Mouse (Mus musculus) NIH3T3 (cell line): Measurements from ENCODE around the gene Gm42715.
"Not testable (repeated sequence)": the region's sequence is repeated elsewhere in the genome, so short reads cannot be mapped to it uniquely, and the experiment has no call there.

Experiments used
- DNase-seq: peaks from one replicate; pipeline ENCODE4 v3.0.0-alpha.2; 2012; ENCODE audit warnings: low read depth

The Gm42715 gene

DNA sequence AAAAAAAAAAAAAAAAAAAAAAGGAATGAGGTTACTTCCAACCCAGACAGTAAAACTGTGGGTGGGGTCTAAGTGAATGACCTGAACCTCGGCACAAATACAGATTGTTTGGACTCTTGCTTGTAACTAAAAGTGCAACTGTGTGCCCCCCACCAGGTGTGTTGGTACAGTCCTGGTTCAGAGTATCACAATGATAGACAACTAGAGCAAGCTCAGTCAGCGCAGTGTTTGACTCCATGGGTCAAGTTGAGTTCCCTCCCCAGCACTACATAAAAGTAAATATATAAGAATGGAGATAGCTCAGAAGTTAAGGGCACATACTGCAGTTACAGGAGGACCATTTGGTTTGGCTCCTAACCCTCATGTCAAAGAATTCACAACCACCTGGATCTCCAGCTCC is 22.0 kb upstream of the Gm42715 start:
- no peak for DNase-seq

DNA sequence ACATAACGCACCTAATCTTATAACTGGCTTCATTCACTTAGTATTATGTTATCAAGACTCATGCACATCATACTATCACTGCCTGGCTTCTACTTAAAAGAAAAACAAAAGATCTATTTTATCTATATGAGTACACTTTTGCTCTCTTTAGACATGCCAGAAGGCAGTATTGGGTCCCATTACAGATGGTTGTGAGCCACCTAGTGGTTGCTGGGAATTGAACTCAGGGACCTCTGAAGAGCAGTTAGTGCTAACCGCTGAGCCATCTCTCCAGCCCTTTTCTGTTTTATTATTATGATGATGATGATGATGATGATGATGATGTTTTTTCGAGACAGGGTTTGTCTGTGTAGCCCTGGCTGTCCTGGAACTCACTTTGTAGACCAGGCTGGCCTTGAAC is 21.0 kb upstream of the Gm42715 start:
- peak; percentile 72 for DNase-seq

DNA sequence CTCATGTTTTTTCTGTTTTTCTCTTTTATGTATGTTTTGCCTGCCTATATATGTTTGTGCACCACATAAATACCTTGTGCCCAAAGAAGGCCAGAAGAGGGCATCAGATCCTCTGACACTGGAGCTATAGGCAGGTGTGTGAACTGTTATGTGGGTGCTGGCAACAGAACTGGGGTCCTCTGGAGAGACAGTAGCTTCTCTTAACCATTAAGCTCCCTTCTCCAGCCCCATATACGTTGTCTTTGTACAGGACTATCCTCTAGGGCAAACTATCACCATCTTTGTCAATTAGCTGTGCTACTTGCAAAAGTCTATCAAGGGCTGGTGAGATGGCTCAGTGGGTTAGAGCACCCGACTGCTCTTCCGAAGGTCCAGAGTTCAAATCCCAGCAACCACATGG is 11.1 kb upstream of the Gm42715 start:
- no peak for DNase-seq

DNA sequence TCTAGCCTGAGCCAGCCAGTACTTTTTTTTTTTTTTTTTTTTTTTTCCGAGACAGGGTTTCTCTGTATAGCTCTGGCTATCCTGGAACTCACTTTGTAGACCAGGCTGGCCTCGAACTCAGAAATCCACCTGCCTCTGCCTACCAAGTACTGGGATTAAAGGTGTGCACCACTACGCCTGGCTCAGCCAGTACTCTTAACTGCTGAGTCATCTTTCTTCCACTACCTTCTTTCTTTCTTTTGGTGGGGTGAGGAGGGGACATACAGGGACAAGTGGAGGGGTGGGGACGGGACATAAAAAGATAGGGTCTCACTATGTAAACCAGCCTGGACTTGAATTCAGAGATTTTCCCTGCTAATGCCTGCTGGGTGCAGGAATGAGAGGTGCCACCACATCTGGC is 9.6 kb upstream of the Gm42715 start:
- not testable (repeated sequence) for DNase-seq

DNA sequence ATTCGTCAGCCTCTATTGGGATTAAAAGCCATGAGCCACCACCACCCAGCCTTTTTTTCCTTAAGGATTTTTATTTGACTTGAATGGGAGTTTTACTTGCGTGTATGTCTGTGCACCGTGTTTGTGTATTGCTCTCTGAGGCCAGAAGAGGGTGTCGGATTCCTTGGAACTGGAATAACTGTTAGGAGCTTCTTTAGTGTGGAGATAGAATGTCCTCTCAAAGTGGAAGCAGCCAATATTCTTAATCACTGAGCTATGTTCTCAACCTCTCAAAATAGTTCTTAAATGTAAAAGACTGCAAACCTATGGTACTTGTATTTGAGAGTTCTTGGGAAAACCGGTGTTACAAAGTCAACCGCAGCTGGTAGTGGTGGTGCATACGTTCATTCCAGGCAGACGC is 8.1 kb upstream of the Gm42715 start:
- DNase-seq = peak; percentile 69

DNA sequence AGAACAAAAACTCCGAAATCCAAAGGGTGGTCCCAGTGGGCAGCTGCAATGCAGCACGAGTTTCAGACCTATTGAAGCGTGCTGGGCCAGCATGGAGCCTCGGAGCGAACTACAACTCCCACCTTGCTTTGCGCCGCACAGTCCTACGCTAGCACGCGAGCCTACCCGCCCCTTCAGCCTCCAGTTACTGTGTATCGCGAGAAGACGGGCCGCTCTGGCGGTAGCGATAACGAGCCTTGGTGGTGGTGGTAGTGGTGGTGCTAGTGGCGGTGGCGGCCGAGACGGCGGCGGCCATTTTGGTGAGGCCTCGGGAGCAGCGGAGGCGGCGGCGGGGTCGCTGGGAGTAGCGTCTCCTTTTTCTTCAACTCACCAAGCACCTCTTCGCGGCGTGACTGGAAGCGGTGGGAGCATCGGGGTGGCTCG is 7.6 kb upstream of the Gm42715 start, which contains the start of gene Srcap:
Gene Srcap, plus strand, starts transcription at position 176 of the 423 bp plus-strand sequence.
- DNase-seq = peak; percentile 96

DNA sequence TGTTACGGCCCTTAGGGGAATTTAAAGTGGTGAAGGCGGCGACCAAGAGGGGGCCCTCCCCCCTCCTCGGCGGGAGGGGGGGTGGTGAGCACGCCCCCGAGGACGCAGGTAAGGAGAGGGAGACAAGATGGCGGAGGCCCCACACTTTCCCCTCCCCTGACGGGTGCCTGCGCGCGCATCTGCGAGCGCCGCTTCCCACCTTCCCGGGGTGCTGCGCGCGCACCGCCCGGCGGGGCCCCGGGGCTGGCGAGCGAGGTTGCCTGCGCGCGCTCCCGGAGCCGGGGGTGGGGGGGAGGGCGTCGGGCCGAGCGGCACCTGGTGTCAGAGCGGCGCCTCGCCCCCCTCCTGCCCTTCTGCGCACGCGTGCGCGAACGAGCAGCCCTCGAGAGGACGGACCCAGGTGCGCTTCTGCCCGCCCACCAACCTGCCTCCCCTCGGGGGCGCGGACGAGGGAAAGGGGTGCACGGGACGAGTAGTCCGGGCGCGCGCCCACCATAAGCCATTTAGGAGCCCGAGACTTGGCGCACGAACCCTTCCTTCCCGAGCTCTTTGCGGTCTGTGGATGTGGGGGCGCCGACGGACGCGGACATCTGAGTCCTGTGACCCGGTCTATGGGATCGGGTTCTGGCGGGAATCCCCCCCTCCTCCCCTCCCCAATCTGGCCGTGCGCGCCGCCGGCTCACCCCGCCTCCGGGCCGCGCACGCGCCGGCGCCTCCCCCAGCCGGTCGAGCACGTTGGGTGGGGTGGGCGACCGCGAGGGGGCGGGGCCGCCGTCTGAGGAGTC is 7.0 kb upstream of the Gm42715 start:
- DNase-seq = peak; percentile 95

DNA sequence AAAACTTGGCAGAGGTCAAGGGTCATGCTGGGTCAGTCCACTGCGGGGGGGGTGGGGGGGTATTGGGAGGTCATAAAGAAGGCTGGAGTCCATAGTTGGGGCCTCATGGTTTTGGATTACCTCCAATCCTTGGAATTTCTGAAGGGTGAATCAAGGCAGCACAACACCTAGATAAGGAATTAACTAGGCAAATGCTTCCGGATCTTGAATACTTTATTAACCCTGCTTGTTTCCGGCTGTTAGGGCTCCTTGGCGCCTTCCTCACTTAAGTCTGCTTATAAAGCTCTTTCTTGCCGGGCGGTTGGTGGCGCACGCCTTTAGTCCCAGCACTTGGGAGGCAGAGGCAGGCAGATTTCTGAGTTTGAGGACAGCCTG is 6.4 kb upstream of the Gm42715 start:
- no peak for DNase-seq

DNA sequence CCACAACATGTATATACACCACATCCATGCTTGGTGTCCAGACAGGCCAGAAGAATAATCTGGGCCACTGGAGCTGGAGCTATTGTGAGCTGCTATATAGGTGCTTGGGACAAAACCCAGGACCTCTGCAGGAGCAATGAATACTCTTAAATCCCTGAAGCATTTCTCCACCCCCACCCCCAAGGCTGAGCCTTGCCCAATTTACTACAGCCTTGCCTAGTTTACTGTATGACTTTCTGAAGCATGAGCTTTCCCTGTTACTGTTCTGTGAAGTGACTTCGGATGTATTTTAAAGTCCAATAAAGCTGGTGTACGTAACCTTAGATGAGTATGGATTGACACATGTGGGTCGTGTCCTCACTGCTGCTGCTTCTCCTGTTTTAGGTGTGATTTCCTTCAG is 5.6 kb upstream of the Gm42715 start:
- DNase-seq = peak; percentile 3

DNA sequence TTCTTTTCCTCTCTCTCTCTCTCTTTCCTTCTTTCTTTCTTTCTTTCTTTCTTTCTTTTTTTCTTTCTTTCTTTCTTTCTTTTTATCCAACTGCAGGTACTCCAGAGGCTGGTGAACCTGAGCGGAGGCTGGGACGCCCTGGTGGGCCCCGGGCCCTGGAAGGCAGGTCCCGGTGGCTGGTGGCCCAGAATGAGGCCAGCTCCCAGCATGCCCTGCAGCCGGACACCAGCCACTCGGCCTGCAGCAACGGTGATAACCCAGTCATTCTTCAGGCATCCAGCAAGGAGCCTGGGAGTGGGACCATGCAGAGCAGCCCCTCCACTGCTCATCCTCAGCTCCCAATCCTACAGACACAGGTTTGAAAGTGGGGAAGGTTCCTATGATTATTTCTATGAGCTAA is 3.5 kb upstream of the Gm42715 start:
- no peak for DNase-seq

DNA sequence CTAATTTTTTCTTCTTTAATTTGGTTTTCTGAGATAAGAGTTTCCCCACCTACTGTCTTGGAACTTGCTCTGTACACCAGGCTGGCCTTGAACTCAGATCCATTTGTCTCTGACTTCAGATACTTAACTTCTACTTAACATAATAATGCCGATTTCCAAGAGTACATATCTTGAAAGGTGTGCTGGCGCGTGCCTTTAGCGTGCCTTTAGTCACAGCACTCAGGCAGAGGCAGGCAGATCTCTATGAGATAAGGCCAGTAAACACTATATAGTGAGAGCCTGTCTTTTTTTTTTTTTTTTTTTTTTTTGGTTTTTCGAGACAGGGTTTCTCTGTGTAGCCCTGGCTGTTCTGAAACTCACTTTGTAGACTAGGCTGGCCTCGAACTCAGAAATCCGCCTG is 3.0 kb upstream of the Gm42715 start:
- no peak for DNase-seq

DNA sequence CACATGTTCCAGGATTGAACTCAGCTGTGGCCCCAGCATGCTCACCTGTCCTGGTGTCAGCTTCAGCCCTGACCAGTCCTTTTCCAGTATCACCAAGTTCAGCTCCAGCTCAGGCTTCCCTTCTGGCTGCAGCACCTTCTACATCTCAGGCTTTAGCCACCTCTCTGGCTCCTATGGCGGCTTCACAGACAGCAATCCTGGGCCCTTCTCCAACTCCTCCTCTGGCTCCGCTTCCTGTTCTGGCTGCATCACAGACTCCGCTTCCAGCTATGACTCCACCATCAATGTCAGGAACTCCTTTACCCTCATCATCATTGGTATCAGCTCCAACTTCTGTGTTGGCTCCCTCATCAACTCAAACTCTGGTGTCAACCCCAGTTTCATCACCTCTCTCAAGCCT is 22.3 kb downstream of the Gm42715 start:
- DNase-seq = no peak

DNA sequence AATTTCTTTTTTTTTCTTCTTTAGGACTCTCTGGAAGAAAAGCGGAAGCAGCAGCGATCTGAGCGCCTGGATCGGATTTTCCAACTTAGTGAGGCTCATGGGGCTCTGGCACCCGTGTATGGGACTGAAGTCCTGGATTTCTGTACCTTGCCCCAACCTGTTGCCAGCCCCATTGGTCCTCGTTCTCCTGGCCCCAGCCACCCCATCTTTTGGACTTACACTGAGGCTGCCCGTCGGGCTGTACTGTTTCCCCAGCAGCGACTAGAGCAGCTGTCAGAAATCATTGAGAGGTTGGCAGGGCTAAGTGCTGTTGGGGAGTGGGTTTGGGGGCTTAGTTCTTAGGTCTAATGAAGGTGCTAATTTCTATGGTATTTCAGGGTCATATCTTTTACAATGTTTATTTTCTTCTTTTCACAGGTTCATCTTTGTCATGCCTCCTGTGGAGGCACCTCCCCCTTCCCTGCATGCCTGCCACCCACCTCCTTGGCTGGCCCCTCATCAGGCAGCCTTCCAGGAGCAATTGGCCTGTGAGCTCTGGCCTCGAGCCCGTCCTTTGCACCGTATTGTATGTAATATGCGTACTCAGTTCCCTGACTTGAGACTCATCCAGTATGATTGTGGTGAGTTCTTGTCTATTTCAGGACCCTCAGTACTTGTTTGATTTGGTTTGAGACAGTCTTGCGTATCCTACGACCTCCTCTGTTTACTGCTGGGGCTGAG is 29.9 kb downstream of the Gm42715 start:
- DNase-seq = no peak

DNA sequence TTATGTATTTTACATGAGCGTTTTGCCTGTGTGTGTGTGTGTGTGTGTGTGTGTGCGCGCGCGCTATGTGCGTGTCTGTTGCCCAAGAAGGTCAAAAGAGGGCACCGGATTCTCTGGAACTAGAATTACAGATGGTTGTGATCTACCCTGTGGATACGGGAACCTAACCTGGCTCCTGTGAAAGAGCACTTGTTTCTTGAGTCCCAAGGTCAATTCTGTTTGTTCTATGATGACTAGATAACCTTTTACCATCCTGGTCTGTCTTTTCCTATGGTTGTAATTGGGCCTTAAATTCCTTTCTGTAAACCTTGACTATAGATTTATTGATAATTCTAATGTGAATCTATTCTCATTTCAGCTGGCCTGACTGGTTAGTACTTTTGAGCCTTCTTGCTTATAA is 32.2 kb downstream of the Gm42715 start:
- no peak for DNase-seq

DNA sequence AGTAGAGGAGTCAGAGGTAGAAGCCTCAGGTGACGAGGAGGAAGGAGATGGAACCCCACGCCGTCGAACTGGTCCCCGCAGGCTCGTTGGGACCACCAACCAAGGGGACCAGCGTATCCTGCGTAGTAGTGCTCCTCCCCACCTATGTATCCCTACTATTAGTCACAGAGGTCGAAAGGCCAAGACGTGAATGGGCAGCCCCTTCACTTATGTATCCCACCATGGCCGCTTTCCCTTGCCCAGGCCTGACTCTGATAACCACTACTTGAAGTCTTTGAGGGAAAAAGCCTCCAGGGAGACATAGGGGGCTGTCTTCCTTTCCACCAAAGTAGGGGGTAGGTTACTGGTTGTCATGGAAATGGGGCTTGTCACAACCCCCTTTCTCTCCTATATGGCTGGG is 41.2 kb downstream of the Gm42715 start:
- DNase-seq = no peak

DNA sequence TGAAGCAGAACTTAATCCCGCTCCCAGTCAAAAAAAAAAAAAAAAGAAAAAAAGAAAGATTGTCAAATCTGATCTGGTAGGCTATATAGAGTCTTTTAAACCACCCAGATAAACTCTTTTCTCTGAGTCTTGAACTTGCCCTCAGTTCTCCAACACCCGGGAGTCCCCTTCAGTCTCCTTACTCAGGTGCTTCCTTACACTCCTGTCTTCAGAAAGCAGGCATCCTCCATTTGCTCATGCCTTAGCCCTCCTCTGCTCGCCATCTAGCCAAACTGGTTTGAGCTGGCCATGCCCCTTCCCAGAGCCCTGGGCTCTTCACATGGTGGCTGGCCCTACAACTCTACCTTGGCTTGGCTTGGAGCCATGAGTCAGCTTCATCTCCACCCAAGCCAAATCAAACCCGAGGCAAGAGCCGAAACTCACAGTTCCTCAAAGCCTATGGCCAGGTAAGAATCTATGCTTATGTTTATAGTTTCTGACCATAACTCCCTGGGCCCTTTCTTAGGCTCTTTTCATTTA is 42.0 kb downstream of the Gm42715 start, which contains the start of gene Tmem265:
Gene Tmem265, plus strand, starts transcription at position 51 of the 519 bp plus-strand sequence.
- DNase-seq = no peak

DNA sequence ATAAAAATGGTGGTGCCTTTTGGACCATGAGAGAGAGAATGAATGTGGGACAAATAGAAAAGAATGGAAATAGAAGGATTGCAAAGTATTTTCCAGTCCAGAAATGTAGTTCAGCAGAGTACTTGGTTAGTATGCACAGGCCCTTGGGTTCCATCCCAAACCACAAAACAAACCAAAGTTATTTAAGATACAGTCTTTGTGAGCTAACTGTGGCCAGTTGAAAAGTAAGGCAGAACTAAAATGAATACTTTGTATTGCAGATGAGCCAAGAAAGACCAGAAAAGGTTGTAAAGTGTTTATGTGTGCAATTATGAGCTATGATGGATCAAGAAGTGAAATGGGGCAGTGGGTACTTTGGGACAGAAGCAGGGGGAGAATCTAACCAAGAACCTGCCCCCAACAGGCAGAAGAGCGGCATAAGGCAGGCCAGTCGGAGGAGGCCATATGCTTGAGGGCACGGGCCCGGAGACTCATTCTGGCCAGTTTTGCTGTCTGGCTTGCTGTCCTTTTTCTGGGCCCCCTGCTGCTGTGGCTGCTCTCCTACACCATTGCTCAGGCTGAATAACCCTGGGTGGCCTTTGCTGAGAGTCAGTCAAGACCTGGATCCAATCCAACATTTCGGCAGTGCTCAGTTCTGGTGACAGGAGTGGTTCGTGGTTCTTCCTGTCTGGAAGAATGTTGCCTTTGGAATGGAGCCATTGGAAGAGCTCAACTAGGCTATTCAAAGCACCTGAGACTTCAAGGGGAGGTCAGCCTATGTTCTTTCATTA is 45.2 kb downstream of the Gm42715 start:
- DNase-seq = peak; percentile 36

DNA sequence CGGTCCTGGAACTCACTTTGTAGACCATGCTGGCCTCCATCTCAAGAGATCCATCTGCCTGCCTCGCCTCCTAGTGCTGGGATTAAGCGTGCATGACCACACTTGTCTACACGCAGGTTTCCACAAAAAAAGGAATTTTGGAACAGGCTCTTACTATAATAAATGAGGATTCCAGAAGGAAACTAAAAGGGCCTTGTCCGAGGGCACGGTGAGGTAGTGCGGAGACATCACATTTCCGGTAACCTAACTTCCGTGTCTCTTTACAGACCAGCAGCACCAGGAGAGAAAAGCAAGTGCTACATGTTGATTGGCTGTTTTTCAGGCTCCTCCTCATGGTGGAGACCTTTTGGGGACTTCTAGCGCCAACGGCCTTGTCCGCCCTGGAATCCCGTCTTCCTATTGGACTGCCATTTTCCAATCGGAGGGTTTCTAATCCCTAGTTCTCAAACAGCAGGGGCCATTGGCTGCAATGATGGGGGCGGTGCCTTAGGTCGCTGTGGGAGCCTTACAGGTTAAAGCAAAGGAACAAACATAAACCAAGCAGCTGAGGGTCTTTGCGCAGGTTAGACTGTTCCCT is 53.6 kb downstream of the Gm42715 start, which contains the start of gene Phkg2:
Gene Phkg2, plus strand, starts transcription at position 446 of the 577 bp plus-strand sequence.
- peak; percentile 94 for DNase-seq

DNA sequence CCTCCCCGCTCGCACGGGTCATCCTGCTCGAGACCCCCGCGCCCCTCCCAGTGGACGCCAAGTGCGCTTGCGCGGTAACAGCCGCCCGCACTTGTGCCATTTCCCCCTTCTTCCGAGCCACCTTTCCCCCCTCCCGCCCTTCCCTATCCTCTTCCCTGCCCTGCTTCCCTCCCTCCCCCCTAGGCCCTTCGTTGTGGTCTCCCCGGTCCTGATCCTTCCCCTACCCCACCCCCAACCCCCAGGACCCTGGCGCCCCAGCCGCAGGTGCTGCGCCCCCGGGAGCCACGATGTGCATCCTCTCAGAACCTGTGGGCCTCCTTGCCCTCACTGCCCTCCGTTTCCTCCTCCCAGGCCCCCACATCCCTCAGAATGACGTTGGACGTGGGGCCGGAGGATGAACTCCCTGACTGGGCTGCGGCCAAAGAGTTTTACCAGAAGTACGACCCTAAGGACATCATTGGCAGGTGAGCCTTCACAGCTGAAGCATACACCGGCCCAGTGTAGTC is 54.2 kb downstream of the Gm42715 start:
- DNase-seq = no peak

DNA sequence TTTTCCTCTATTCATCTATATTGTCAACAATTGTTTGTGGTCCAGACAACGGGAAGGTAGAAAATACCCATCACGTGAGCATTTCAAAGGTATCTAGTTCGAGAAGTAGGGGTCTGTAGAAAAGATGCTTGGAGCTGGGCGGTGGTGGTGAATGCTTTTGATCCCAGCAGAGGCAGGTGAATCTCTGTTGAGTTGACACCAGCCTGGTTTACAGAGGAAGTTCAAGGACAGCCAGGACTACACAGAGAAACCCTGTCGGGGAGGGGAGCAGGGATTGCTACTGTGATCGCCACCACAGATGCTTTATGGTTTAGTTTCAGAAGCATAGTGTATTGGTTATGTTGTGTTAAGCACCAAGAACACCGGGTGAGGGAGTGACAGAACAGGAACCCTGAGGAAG is 54.7 kb downstream of the Gm42715 start:
- DNase-seq = no peak

DNA sequence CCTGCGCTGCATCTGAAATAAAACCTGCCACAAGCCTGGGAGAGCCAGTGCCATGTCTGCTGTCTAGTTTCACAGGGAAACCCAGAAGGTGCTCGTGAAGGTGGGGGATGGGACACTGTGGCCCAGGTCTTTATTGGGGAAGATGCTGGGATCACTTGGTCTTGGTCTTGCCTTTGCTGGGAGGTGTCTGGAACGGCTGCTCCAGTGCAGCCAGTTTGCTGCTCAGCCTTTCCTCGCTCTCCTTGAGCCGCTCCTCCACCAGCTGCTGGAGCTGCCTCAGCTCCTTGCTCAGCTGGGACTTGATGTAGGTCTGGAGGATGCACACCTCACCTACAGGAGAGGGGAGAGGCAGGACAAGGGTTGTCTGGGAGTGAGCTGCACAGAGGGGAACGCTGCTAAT is 63.9 kb downstream of the Gm42715 start:
- no peak for DNase-seq

DNA sequence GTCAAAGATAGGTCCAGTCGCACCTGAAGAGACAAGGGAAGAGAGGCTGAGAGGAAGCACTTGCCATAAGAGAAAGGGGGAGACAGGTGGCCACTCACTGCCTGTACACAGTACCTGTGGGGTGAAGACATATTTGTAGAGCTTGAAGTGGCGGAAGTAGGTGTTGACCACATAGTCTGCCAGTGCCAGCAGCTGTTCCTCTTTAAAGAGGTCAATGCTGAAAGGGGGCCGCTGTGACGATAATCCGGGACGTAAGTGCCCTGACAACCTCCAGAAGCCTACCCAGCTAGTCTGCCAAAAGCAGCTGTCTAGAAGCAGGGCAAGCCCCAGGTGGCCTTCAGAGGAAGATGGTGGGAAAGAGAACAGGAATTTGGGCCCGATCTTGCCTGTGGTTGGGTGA is 65.6 kb downstream of the Gm42715 start:
- no peak for DNase-seq
